Mouse (Mus musculus): Measurements from ENCODE around the gene Timm13.

Gene Timm13

GRCm38 (mm10) chr10:80900318-80901247 lies at the start of gene Timm13:
Gene Timm13, minus strand, starts transcription at chr10:80900969.
- peak; percentile 99 for DNase-seq

DNA sequence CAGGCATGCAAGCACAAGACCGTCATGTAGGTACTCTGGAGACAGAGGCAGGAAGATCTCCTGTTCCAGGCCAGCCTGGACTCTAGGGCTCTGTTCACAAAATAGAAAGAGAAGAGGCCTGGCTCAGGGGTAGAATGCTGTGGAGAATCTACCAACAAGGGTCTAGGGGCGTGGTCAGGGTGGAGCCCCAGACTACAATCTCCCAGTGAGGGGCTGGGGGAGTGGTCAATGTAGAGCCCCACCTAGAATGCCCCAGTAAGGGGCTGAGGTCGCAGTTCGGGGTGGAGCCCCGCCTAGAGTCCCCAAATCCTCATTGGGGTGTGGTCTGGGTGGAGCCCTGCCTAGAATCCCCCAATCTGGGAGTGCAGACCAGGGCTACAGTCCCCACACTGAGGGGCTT lies 49.5 kb upstream of the Timm13 start:
- no peak for DNase-seq

DNA sequence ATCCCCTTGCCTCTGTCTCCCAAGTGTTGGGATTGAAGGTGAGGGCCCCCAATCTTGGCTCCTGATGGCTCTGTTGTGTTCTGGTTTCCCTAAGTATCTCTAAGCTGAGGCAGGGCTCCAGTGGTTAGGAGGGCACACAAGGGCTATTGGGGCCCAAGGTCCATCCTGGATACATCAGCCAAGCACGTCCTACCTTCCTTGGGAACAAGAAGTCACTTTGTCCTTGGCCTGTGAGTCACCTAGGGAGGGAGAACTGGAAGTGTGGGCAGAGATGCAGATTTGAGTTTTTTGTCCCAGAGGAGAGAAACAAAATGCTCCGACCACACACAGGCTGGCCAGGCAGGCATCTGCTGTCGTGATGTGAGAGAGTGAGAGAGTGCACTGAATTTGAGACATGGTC lies 48.3 kb upstream of the Timm13 start:
- DNase-seq, result no peak

DNA sequence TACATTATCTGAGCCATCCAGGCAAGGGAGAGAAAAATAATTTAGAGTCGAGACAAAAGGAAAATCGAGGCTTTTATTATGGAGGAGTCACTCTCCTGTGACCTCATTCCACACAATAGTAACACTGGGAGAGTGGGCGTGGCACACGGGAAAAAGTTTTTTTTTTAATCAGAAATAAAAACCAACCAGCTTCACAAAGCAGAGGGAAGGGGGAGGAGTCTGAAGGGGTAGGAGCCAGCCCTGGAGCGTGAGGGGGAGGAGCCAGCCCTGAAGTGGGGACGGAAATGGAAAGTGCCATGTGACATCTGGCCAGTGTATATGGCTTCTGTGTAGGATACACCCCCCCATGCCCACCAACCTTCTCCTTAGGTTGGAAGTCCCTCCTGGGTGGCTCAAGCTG lies 47.8 kb upstream of the Timm13 start:
- no peak for DNase-seq

GRCm38 (mm10) chr10:80947802-80948201 lies 47.0 kb upstream of the Timm13 start:
- no peak for DNase-seq

GRCm38 (mm10) chr10:80946684-80947437 lies 46.1 kb upstream of the Timm13 start:
- DNase-seq, result no peak

DNA sequence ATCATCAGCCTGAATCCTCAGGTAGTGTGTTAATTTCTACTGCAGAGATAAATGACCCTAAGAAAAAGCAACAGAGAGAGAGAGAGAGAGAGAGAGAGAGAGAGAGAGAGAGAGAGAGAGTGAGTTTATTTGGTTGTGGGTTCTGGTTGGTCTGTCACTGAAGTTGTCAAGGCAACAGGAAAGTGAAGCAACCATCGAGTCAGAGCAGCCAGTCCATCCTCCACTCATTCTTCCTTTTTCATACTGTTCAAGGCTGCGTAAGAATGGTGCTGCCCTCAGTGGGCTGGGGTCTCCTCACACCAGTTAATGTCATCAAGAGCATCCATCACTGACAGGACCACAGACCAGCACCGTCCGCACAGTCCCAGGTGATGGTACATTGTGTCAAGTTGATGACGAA lies 43.5 kb upstream of the Timm13 start:
- no peak for DNase-seq

- no peak for DNase-seq
Observed at GRCm38 (mm10) chr10:80943701-80944100, 42.9 kb upstream of the Timm13 start.

- DNase-seq, result no peak
Observed at GRCm38 (mm10) chr10:80942919-80943318, 42.1 kb upstream of the Timm13 start.

GRCm38 (mm10) chr10:80940988-80941347 lies 40.2 kb upstream of the Timm13 start:
- DNase-seq, result no peak

DNA sequence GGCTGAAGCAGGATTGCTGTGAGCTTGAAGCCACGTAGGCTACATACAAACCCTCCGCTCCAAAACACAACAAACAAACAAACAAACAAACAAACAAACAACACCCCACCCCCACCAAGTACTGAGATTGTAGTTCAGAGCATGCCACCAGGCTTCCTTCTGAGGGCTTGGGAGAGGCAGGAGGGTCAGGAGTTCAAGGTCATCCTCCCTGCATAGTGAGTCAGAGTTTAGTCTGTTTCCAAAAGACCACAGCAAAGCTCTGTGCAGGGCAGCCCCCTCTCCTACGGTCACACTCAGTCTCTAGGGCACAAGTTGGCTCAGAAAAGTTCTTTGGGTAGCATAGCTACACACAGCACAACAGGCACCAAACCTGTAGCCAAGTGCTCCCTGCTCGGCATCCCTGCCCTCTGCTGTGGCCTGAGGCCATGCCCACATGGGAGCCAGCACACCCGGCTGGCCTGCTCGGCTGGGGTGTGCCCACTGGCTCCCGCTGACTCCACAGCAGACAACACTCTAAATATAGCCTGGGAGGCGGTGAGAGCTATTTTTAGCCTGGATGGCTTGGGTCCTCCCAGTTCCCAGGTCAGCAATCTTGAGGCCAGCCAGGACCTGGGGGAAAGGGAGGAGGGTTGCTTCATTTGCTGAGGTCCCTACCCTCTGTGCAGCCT lies 39.7 kb upstream of the Timm13 start:
- no peak for DNase-seq

DNA sequence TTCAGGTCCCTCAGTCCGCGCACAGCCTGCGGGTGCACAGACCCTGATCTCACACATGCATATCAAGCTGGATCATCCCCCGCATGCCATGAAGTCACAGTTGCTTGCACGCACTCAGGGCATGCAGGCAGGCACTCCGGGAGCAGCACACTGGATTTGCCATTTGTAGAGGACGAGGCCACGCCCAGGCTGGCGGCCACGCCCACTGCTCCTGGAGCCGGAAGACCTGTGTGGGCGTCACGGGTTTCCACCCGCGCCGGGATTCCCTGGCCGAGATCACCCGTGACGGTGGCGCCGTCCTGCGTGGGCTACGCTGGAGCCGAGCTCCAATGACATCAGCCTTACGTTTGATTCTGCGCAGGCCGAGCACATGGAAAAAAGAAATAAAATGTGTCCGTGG lies 38.9 kb upstream of the Timm13 start:
- DNase-seq, result peak; percentile 75

DNA sequence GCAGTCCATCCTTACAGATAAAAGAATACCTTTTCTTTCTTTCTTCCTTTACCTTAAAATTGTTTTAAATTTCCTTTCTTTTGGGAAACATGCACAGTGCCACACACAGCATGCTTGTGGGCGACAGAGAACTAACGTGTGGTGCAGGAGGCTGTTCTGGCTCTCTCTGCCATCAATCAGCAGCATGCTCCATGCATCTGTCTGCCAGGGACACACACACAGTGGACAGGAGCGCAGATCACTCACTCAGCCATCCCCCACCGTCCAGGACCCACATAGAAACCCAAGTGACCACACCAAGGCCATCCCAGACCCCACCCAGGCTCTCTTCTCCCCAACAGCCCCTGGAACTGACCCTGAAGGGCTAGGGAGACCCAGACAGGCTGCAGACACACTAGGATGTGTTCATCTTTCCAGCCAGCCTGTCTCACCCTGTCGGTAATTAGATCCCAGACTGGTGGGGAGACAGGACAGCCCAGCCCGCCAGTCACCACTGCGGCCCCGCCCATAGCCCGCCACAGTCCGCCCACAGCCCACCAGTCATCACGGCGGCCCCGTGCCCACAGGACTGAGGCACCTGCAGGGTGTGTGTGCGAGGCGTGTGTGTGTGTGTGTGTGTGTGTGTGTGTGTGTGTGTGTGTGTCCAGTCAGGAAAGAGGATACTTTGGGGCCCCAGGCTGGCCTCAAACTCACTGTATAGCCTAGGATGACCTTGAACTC lies 38.2 kb upstream of the Timm13 start:
- DNase-seq, result no peak

DNA sequence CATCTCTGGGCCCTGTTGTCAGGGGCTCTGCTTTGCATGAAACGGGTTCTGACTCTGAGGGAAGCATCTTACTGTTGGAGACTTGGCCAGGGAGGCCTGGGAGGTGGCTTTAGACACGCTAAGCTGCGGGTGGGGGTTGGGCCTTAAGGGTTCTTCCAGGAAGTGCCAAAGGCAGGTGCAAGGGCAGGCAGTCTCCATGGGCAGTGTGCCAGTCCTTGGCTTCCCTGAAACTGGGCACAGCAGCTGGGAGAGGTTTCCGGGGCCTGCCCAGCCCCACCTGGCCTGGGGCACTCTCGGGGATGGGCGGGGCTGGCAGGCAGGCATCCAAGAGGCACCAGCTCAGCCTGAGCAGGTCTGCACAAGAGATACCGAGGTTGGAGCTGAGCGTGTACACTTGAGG lies 36.9 kb upstream of the Timm13 start:
- no peak for DNase-seq

- no peak for DNase-seq
Observed at GRCm38 (mm10) chr10:80936810-80937164, 36.0 kb upstream of the Timm13 start.

DNA sequence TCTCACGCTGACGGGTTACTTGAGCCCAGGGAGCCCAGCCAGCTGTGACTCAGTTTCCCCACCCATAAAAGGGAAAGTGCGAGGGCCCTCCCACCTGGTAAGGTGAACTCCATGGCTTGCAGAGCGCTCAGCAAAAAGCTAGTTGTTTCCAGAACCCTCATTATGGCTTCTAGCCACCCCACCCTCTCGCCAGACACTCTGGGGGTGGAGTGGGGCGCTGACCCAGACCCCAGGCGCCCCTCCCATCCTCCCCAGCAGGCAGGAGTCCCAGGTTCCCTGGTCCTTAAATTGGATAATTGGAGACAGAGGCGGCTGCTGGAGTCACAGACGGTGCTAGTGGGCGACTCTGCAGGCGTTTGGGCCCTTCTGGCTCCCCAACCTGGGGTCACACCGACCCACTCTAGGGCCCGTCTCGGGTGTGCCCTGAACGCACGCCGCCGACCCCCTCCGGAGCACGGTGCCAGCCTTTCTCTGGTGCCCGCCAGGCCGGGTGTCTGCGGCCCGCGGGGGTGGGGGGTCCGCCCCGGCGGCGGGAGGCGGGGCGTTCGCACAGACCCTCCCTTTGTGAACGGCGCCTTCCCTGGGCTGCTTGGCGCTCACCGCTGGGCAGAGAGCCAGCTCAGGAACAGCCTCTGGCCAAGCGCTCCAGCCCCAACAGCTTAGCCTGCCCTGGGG lies 35.5 kb upstream of the Timm13 start:
- DNase-seq, result peak; percentile 46

DNA sequence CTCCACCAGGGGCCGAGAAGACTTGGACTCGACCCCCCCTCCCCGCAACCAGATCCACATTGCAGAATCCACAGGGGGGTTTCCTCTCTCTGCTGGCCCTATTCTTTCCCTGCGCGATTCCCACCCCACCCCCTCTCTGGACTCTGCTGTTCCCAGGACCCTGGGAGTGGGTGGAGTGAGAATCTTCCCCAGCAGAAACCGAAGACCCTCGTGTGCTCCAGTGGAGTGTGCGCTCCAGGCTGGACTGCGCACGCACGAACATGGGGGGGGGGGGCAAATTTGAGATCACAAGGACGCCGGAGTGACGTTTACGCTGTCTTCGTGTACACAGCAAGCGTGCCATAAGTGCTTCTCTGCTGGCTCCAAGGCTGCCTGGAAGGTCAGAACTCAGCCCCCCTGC lies 34.9 kb upstream of the Timm13 start:
- DNase-seq, result no peak

DNA sequence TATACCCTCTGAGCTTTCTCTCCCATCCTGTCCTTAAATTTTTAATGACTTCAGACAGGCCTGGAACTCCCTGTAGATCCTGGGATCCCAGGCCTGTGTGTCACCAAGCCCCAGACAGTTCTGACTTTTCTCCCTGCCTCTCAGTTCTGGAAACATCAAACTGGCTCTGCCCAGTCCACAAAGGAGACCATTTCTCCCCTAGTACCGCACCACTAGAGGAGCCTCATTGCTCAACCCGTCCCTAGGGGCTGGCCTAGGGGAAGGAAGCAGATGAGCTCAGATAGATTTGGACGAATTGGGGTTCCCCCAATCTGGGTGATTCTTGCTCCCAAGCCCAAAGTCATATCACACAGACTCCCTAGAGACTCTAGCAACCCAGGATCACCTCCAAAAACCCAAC lies 34.5 kb upstream of the Timm13 start:
- no peak for DNase-seq

DNA sequence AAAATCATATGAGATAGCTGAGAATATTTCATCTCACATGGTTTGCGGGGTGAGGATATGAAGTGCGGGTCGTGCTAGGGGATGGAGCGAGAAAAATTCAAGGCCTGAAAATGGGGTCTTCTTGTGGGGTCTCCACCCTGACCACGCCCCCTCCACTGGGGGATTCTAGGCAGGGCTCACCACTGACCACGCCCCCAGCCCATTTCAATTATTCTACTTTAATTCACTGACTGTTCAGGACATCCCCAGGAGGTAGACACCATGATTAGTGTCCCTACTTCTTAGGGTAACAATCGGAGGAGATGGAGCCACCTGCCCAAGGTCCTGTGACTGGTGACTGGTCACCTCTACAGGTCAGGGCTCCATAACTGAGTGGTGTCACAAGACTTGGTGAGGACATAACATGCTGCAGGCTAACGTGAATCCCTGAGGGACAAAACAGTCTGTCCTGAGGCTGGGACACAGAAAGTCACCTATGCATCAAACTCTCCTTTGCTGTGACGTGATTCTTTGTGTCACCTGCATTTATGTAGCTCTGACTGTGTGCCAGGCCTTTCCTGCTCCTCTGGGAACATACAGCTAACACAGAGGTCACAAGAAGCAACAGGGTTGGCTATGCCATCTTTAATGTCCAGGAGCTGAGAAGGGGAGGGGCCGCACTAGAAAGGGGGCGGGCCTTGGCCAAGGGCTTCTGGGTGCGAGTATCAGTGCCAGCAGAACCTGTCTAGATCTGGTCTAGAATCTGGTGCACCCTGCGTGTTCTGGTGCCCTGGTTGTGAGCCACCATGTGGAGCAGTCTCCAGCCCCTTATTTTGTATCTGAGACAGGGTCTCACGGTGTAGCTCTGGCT lies 33.6 kb upstream of the Timm13 start:
- no peak for DNase-seq

- DNase-seq, result no peak
Observed at GRCm38 (mm10) chr10:80933421-80933979, 32.7 kb upstream of the Timm13 start.

Measured in right cerebral cortex, postnatal 25 days (tissue).